In genomic region chr10:121859803-121860571, GRCm38 (mm10) we compare ENCODE assay signal across 13 mouse cellular contexts.
DNase-seq lines count a peak whose midpoint lies in the region; ATAC-seq and TF ChIP-seq lines count a peak whose summit lies in the region.
"Had no signal": no experiment of that assay in that cellular context is flagged by ENCODE, and none has a peak within 500 bp of the region (broad histone marks: within the 10 kb centered on the region; RNA-seq: fewer than 3 reads in every experiment).

No protein-coding gene starts in this region.

- no peak for DNase-seq in left cerebral cortex, adult 2 months (ENCODE audit: extremely low spot score in 1 of 2, low spot score in 2 of 2)
- DNase-seq in left cerebral cortex, postnatal 4 days = no peak
- no peak for DNase-seq in embryonic facial prominence, embryonic 14.5 days (ENCODE audit: low spot score)
- DNase-seq in kidney, postnatal 36 days = peak; percentile 43 to 56
- no peak for DNase-seq in cerebellum, adult 9-10 months
- no peak for DNase-seq in left cerebral cortex, adult 18-20 months (ENCODE audit: low spot score in 2 of 2)
- DNase-seq: cerebellum, postnatal 36 days; lung, postnatal 4 days; retina, postnatal 1 day had no signal

- H3K27ac ChIP-seq in left cerebral cortex, adult 2 months = peak overlapping the region; percentile 24; the same call in 1 of the 2 replicates
- H3K27ac ChIP-seq in embryonic facial prominence, embryonic 14.5 days (replicated peaks; ENCODE audit: low read depth, low read length) = peak overlapping the region; percentile 44
- peak overlapping the region; percentile 56 for H3K27ac ChIP-seq in neural tube, embryonic 13.5 days (replicated peaks)
- no peak overlapping the region for H3K27ac ChIP-seq in intestine, embryonic 15.5 days
- H3K27ac ChIP-seq: liver, embryonic 14.5 days had no signal

- H3K4me2 ChIP-seq in embryonic facial prominence, embryonic 14.5 days (ENCODE audit: low read depth, low read length) = no peak overlapping the region
- H3K4me2 ChIP-seq in neural tube, embryonic 13.5 days = no peak overlapping the region
- H3K4me2 ChIP-seq in intestine, embryonic 15.5 days (replicated peaks) = no peak overlapping the region

- H3K9ac ChIP-seq in embryonic facial prominence, embryonic 14.5 days (ENCODE audit: low read depth, low read length) = no peak overlapping the region
- no peak overlapping the region for H3K9ac ChIP-seq in neural tube, embryonic 13.5 days
- no peak overlapping the region for H3K9ac ChIP-seq in intestine, embryonic 15.5 days
- H3K9ac ChIP-seq: liver, embryonic 14.5 days had no signal

- no peaks in the 10 kb centered on the region for H3K9me3 ChIP-seq in embryonic facial prominence, embryonic 14.5 days (ENCODE audit: control insufficient read depth, low read length)
- no peaks in the 10 kb centered on the region for H3K9me3 ChIP-seq in neural tube, embryonic 13.5 days
- no peaks in the 10 kb centered on the region for H3K9me3 ChIP-seq in intestine, embryonic 15.5 days

- ATAC-seq in embryonic facial prominence, embryonic 14.5 days (ENCODE audit: low read depth) = peak; percentile 66; the same call in 1 of the 2 replicates
- ATAC-seq in neural tube, embryonic 13.5 days (ENCODE audit: low read depth) = 0 out of 2 replicates have a peak, but pooled peaks have one; percentile 56
- ATAC-seq in intestine, embryonic 15.5 days = no peak

- H3K4me1 ChIP-seq in embryonic facial prominence, embryonic 14.5 days (ENCODE audit: control insufficient read depth, insufficient read depth, low read length) = peaks cover 9% of the 10 kb centered on the region; the same call in 1 of the 2 replicates
- H3K4me1 ChIP-seq in neural tube, embryonic 13.5 days (replicated peaks) = peaks cover 31% of the 10 kb centered on the region
- H3K4me1 ChIP-seq in intestine, embryonic 15.5 days (replicated peaks) = 0 out of 2 replicates have a peak, but pooled peaks cover 5% of the 10 kb centered on the region

- 72% methylated on average over 10 of the region's 10 CpGs for WGBS in embryonic facial prominence, embryonic 14.5 days
- WGBS in neural tube, embryonic 13.5 days = 53% methylated on average over 10 of the region's 10 CpGs
- 83% methylated on average over 10 of the region's 10 CpGs for WGBS in intestine, embryonic 15.5 days

- no peak for TF ChIP-seq CTCF in left cerebral cortex, adult 2 months (IDR thresholded peaks at IDR 0.05)

- no peak overlapping the region for H3K4me3 ChIP-seq in left cerebral cortex, adult 2 months
- H3K4me3 ChIP-seq in embryonic facial prominence, embryonic 14.5 days (ENCODE audit: low read depth, low read length) = no peak overlapping the region
- no peak overlapping the region for H3K4me3 ChIP-seq in neural tube, embryonic 13.5 days
- no peak overlapping the region for H3K4me3 ChIP-seq in intestine, embryonic 15.5 days (replicated peaks)
- H3K4me3 ChIP-seq: myocyte had no signal

- H3K27me3 ChIP-seq in embryonic facial prominence, embryonic 14.5 days (replicated peaks; ENCODE audit: control insufficient read depth, insufficient read depth, low read length) = no peaks in the 10 kb centered on the region
- no peaks in the 10 kb centered on the region for H3K27me3 ChIP-seq in neural tube, embryonic 13.5 days
- no peaks in the 10 kb centered on the region for H3K27me3 ChIP-seq in intestine, embryonic 15.5 days (replicated peaks)

- intact Hi-C loops in left cerebral cortex, adult 2 months (cut with DNase I) = no loop called here
- intact Hi-C loops in left cerebral cortex, postnatal 4 days (cut with DNase I) = no loop called here

- H3K36me3 ChIP-seq in embryonic facial prominence, embryonic 14.5 days (ENCODE audit: control insufficient read depth, insufficient read depth, low read length) = peaks cover 9% of the 10 kb centered on the region; the same call in 1 of the 2 replicates
- peaks cover 15% of the 10 kb centered on the region for H3K36me3 ChIP-seq in neural tube, embryonic 13.5 days
- no peaks in the 10 kb centered on the region for H3K36me3 ChIP-seq in intestine, embryonic 15.5 days

Comparison
In these comparisons a context has a peak if more than half of its experiments do, and no peak if none do; other contexts are left out.
1. DNase-seq: peak in kidney, postnatal 36 days (2 of 2); none in left cerebral cortex, adult 2 months (0 of 2), left cerebral cortex, postnatal 4 days (single experiment), embryonic facial prominence, embryonic 14.5 days (single experiment), cerebellum, adult 9-10 months (single experiment) and left cerebral cortex, adult 18-20 months (0 of 2).